Mouse (Mus musculus) embryonic facial prominence, embryonic 10.5 days (tissue): ENCODE data around the gene Ogfod2. TPM values are rescaled to one million over a fixed set of nuclear protein-coding genes. Genes with fewer than 3 reads are reported as not detected.

ENCODE experiments used
- DNase-seq: peaks from one replicate; pipeline ENCODE4 v3.0.0-alpha.2; 2017; ENCODE audit warnings: low spot score
- H3K27ac ChIP-seq: fragments of 300-500 bp; sonication (generic); replicated peaks from 2 replicates; pipeline ENCODE4 v1.5.1; 2016; ENCODE audit warnings: mild to moderate bottlenecking
- H3K27me3 ChIP-seq: fragments of 300-500 bp; sonication (generic); replicated peaks from 2 replicates; pipeline ENCODE4 v1.6.1; 2016; ENCODE audit warnings: low read depth, mild to moderate bottlenecking; ENCODE audit not compliant: poor library complexity, severe bottlenecking
- H3K36me3 ChIP-seq: fragments of 300-500 bp; sonication (generic); replicated peaks from 2 replicates; pipeline ENCODE4 v1.6.1; 2016; ENCODE audit warnings: mild to moderate bottlenecking, moderate library complexity
- H3K4me1 ChIP-seq: fragments of 300-500 bp; sonication (generic); 2 replicates; pipeline ENCODE4 v1.6.1; 2016
- H3K4me3 ChIP-seq: fragments of 300-500 bp; sonication (generic); 2 replicates; pipeline ENCODE4 v1.5.1; 2016; ENCODE audit warnings: mild to moderate bottlenecking, moderate library complexity
- H3K9me3 ChIP-seq: fragments of 300-500 bp; sonication (generic); 2 replicates; pipeline ENCODE4 v1.6.1; 2016; ENCODE audit warnings: mild to moderate bottlenecking
- WGBS: fragments of 180-500 bp; shearing (Covaris S2); methylation state at CpG from one replicate; pipeline ENCODE4 v1.1.7; 2016; 5-methylcytosine and 5-hydroxymethylcytosine counted together
- polyA plus RNA-seq: library from polyadenylated mRNA; unstranded; fragments of >200 nt; fragmentation: Nextera tagmentation; extraction: Ambion mirVana; gene quantifications from 2 replicates; pipeline ENCODE4 v1.2.1, GENCODE M21; 2016

The Ogfod2 gene
- polyA plus RNA-seq, 1 experiment from 2014 or later, result 16.3 TPM

GRCm38 (mm10) chr5:124122357-124122756 is 10.3 kb downstream of the Ogfod2 start:
- Histone ChIP-seq H3K4me1 (peaks cover 22% of the 10 kb centered on the region), H3K27me3 (no peaks in the 10 kb centered on the region), H3K9me3 (no peaks in the 10 kb centered on the region), H3K4me3 (no peak overlapping the region), H3K27ac (no peak overlapping the region), H3K36me3 (peaks cover 94% of the 10 kb centered on the region)
- DNase-seq, result no peak
- WGBS, result 90% methylated on average over 18 of the region's 18 CpGs

- Histone ChIP-seq H3K4me1 (0 out of 2 replicates have a peak, but pooled peaks cover under 1% of the 10 kb centered on the region), H3K9me3 (no peaks in the 10 kb centered on the region), H3K27me3 (no peaks in the 10 kb centered on the region), H3K36me3 (peaks cover 94% of the 10 kb centered on the region), H3K4me3 (no peak overlapping the region), H3K27ac (no peak overlapping the region)
- 89% methylated on average over 11 of the region's 11 CpGs for WGBS
- DNase-seq, result no peak
These were observed 13.0 kb downstream of the Ogfod2 start for GRCm38 (mm10) chr5:124125093-124125492.

- H3K36me3 ChIP-seq, result peaks cover 45% of the 10 kb centered on the region
- no peaks in the 10 kb centered on the region for H3K9me3 ChIP-seq
- WGBS, result 89% methylated on average over 5 of the region's 5 CpGs
- H3K27me3 ChIP-seq, result no peaks in the 10 kb centered on the region
- no peak overlapping the region for H3K4me3 ChIP-seq
- H3K27ac ChIP-seq, result no peak overlapping the region
- no peak for DNase-seq
- H3K4me1 ChIP-seq, result no peaks in the 10 kb centered on the region
These were observed 22.2 kb downstream of the Ogfod2 start for GRCm38 (mm10) chr5:124134261-124134660.

GRCm38 (mm10) chr5:124138066-124138465 is 26.0 kb downstream of the Ogfod2 start:
- no peak overlapping the region for H3K27ac ChIP-seq
- H3K36me3 ChIP-seq, result peaks cover 31% of the 10 kb centered on the region
- H3K4me1 ChIP-seq, result no peaks in the 10 kb centered on the region
- no peaks in the 10 kb centered on the region for H3K9me3 ChIP-seq
- no peak overlapping the region for H3K4me3 ChIP-seq
- WGBS, result 71% methylated on average over 7 of the region's 7 CpGs
- no peak for DNase-seq
- H3K27me3 ChIP-seq, result no peaks in the 10 kb centered on the region

- DNase-seq, result no peak
These were observed 36.9 kb downstream of the Ogfod2 start for GRCm38 (mm10) chr5:124149028-124149427.

GRCm38 (mm10) chr5:124150895-124151294 is 38.8 kb downstream of the Ogfod2 start:
- no peak overlapping the region for H3K27ac ChIP-seq
- H3K9me3 ChIP-seq, result no peaks in the 10 kb centered on the region
- H3K4me3 ChIP-seq, result no peak overlapping the region
- no peaks in the 10 kb centered on the region for H3K27me3 ChIP-seq
- H3K36me3 ChIP-seq, result 0 out of 2 replicates have a peak, but pooled peaks cover 6% of the 10 kb centered on the region
- DNase-seq, result no peak
- WGBS, result 83% methylated on average over 7 of the region's 7 CpGs
- no peaks in the 10 kb centered on the region for H3K4me1 ChIP-seq

More at GRCm38 (mm10) chr5:124149028-124149427, 36.9 kb downstream of the Ogfod2 start:
- no peak overlapping the region for H3K27ac ChIP-seq
- no peaks in the 10 kb centered on the region for H3K9me3 ChIP-seq
- H3K27me3 ChIP-seq, result no peaks in the 10 kb centered on the region
- H3K4me1 ChIP-seq, result no peaks in the 10 kb centered on the region
- 54% methylated on average over 5 of the region's 5 CpGs for WGBS
- H3K36me3 ChIP-seq, result peaks cover 6% of the 10 kb centered on the region; the same call in 1 of the 2 replicates
- H3K4me3 ChIP-seq, result no peak overlapping the region

- Histone ChIP-seq H3K36me3 (0 out of 2 replicates have a peak, but pooled peaks cover 6% of the 10 kb centered on the region), H3K27me3 (no peaks in the 10 kb centered on the region), H3K4me1 (no peaks in the 10 kb centered on the region), H3K9me3 (no peaks in the 10 kb centered on the region), H3K27ac (no peak overlapping the region), H3K4me3 (no peak overlapping the region)
- DNase-seq, result no peak
- WGBS, result 82% methylated on average over 4 of the region's 4 CpGs
These were observed 40.6 kb downstream of the Ogfod2 start for GRCm38 (mm10) chr5:124152734-124153133.

- 89% methylated on average over 5 of the region's 5 CpGs for WGBS
- Histone ChIP-seq H3K27ac (no peak overlapping the region), H3K4me1 (peaks cover 24% of the 10 kb centered on the region), H3K4me3 (no peak overlapping the region), H3K9me3 (no peaks in the 10 kb centered on the region), H3K27me3 (no peaks in the 10 kb centered on the region), H3K36me3 (0 out of 2 replicates have a peak, but pooled peaks cover 5% of the 10 kb centered on the region)
- DNase-seq, result no peak
These were observed 43.8 kb downstream of the Ogfod2 start for GRCm38 (mm10) chr5:124155943-124156342.

- H3K36me3 ChIP-seq, result no peaks in the 10 kb centered on the region
These were observed 46.2 kb downstream of the Ogfod2 start for GRCm38 (mm10) chr5:124158305-124158704.

GRCm38 (mm10) chr5:124159453-124159852 is 47.4 kb downstream of the Ogfod2 start:
- DNase-seq, result peak; percentile 56
- Histone ChIP-seq H3K9me3 (no peaks in the 10 kb centered on the region), H3K27me3 (no peaks in the 10 kb centered on the region), H3K4me1 (peaks cover 52% of the 10 kb centered on the region), H3K4me3 (no peak overlapping the region), H3K36me3 (no peaks in the 10 kb centered on the region), H3K27ac (peak overlapping the region; percentile 8; the same call in 1 of the 2 replicates)
- 34% methylated on average over 7 of the region's 7 CpGs for WGBS

More at GRCm38 (mm10) chr5:124158305-124158704, 46.2 kb downstream of the Ogfod2 start:
- H3K27me3 ChIP-seq, result no peaks in the 10 kb centered on the region
- H3K4me3 ChIP-seq, result no peak overlapping the region
- no peaks in the 10 kb centered on the region for H3K9me3 ChIP-seq
- DNase-seq, result no peak
- peaks cover 40% of the 10 kb centered on the region for H3K4me1 ChIP-seq
- no peak overlapping the region for H3K27ac ChIP-seq
- 84% methylated on average over 4 of the region's 4 CpGs for WGBS

GRCm38 (mm10) chr5:124161831-124162230 is 49.7 kb downstream of the Ogfod2 start:
- no peak overlapping the region for H3K4me3 ChIP-seq
- WGBS, result 67% methylated on average over 10 of the region's 10 CpGs
- H3K9me3 ChIP-seq, result no peaks in the 10 kb centered on the region
- H3K36me3 ChIP-seq, result no peaks in the 10 kb centered on the region
- peak; percentile 47 for DNase-seq
- no peaks in the 10 kb centered on the region for H3K27me3 ChIP-seq
- no peak overlapping the region for H3K27ac ChIP-seq
- peaks cover 76% of the 10 kb centered on the region for H3K4me1 ChIP-seq

GRCm38 (mm10) chr5:124162577-124162976 is 50.5 kb downstream of the Ogfod2 start:
- Histone ChIP-seq H3K4me1 (peaks cover 83% of the 10 kb centered on the region), H3K27ac (no peak overlapping the region)

GRCm38 (mm10) chr5:124163445-124163844 is 51.3 kb downstream of the Ogfod2 start:
- H3K9me3 ChIP-seq, result no peaks in the 10 kb centered on the region
- 84% methylated on average over 11 of the region's 11 CpGs for WGBS
- no peak for DNase-seq
- H3K27ac ChIP-seq, result no peak overlapping the region
- no peaks in the 10 kb centered on the region for H3K36me3 ChIP-seq
- no peak overlapping the region for H3K4me3 ChIP-seq
- H3K4me1 ChIP-seq, result peaks cover 86% of the 10 kb centered on the region
- no peaks in the 10 kb centered on the region for H3K27me3 ChIP-seq

More at GRCm38 (mm10) chr5:124162577-124162976, 50.5 kb downstream of the Ogfod2 start:
- Histone ChIP-seq H3K27me3 (no peaks in the 10 kb centered on the region), H3K9me3 (no peaks in the 10 kb centered on the region), H3K4me3 (no peak overlapping the region), H3K36me3 (no peaks in the 10 kb centered on the region)
- 63% methylated on average over 5 of the region's 5 CpGs for WGBS
- peak; percentile 63 for DNase-seq
